Mouse (Mus musculus): ENCODE measurements around the gene Usp44. TPM values are rescaled to one million over a fixed set of nuclear protein-coding genes. Genes with fewer than 3 reads are reported as not detected.

Usp44 gene
- polyA plus RNA-seq, 1 experiment from 2014 or later: 0.84 TPM

GRCm38 (mm10) chr10:93891031-93891430 is 59.7 kb downstream of the Usp44 start:
- Histone ChIP-seq H3K4me1 (ENCODE audit: control insufficient read depth, insufficient read depth, low read length) (peaks cover 5% of the 10 kb centered on the region), H3K4me2 (ENCODE audit: low read length) (no peak overlapping the region), H3K27ac (replicated peaks; ENCODE audit: low read depth, low read length) (no peak overlapping the region), H3K27me3 (ENCODE audit: control insufficient read depth, insufficient read depth, low read length) (no peaks in the 10 kb centered on the region), H3K4me3 (replicated peaks; ENCODE audit: low read depth, low read length) (no peak overlapping the region), H3K9ac (replicated peaks; ENCODE audit: low read length) (no peak overlapping the region), H3K9me3 (ENCODE audit: control insufficient read depth, low read length) (no peaks in the 10 kb centered on the region), H3K36me3 (ENCODE audit: control insufficient read depth, insufficient read depth, low read length) (peaks cover 9% of the 10 kb centered on the region)
- 97% methylated on average over 1 of the region's 1 CpGs for WGBS
- DNase-seq (no peak), ATAC-seq (ENCODE audit: low FRiP score, low TSS enrichment) (no peak)

- ATAC-seq (ENCODE audit: low FRiP score, low TSS enrichment): no peak
- Histone ChIP-seq H3K36me3 (ENCODE audit: control insufficient read depth, insufficient read depth, low read length) (no peaks in the 10 kb centered on the region), H3K4me2 (ENCODE audit: low read length) (no peak overlapping the region), H3K9ac (replicated peaks; ENCODE audit: low read length) (no peak overlapping the region), H3K4me1 (ENCODE audit: control insufficient read depth, insufficient read depth, low read length) (peaks cover 5% of the 10 kb centered on the region), H3K9me3 (ENCODE audit: control insufficient read depth, low read length) (no peaks in the 10 kb centered on the region), H3K4me3 (replicated peaks; ENCODE audit: low read depth, low read length) (no peak overlapping the region), H3K27ac (replicated peaks; ENCODE audit: low read depth, low read length) (no peak overlapping the region), H3K27me3 (ENCODE audit: control insufficient read depth, insufficient read depth, low read length) (no peaks in the 10 kb centered on the region)
- no peak for DNase-seq
- WGBS: 92% methylated on average over 4 of the region's 4 CpGs
Measured at GRCm38 (mm10) chr10:93892551-93892950, 61.2 kb downstream of the Usp44 start.

- Histone ChIP-seq H3K4me2 (ENCODE audit: low read length) (no peak within 1 kb of the TSS), H3K9ac (replicated peaks; ENCODE audit: low read length) (no peak within 1 kb of the TSS), H3K27ac (replicated peaks; ENCODE audit: low read depth, low read length) (no peak within 1 kb of the TSS), H3K9me3 (ENCODE audit: control insufficient read depth, low read length) (no peaks in the 10 kb centered on the region), H3K27me3 (ENCODE audit: control insufficient read depth, insufficient read depth, low read length) (no peaks in the 10 kb centered on the region), H3K4me3 (replicated peaks; ENCODE audit: low read depth, low read length) (no peak within 1 kb of the TSS), H3K4me1 (ENCODE audit: control insufficient read depth, insufficient read depth, low read length) (no peaks in the 10 kb centered on the region), H3K36me3 (ENCODE audit: control insufficient read depth, insufficient read depth, low read length) (no peaks in the 10 kb centered on the region)
- ATAC-seq (ENCODE audit: low FRiP score, low TSS enrichment): no peak
- WGBS: 67% methylated on average over 7 of the region's 7 CpGs
- no peak for DNase-seq
Measured at GRCm38 (mm10) chr10:93897043-93897646, 65.8 kb downstream of the Usp44 start, which contains the start of gene Metap2. Metap2 (minus strand) TSS chr10:93897093.

- Histone ChIP-seq H3K9ac (replicated peaks; ENCODE audit: low read length) (no peak overlapping the region), H3K36me3 (ENCODE audit: control insufficient read depth, insufficient read depth, low read length) (no peaks in the 10 kb centered on the region), H3K4me2 (ENCODE audit: low read length) (no peak overlapping the region), H3K27ac (replicated peaks; ENCODE audit: low read depth, low read length) (no peak overlapping the region), H3K27me3 (ENCODE audit: control insufficient read depth, insufficient read depth, low read length) (no peaks in the 10 kb centered on the region), H3K4me1 (ENCODE audit: control insufficient read depth, insufficient read depth, low read length) (no peaks in the 10 kb centered on the region), H3K4me3 (replicated peaks; ENCODE audit: low read depth, low read length) (no peak overlapping the region), H3K9me3 (ENCODE audit: control insufficient read depth, low read length) (no peaks in the 10 kb centered on the region)
- 80% methylated on average over 2 of the region's 2 CpGs for WGBS
- ATAC-seq (ENCODE audit: low FRiP score, low TSS enrichment) (no peak), DNase-seq (no peak)
Measured at GRCm38 (mm10) chr10:93899303-93899702, 67.9 kb downstream of the Usp44 start.

GRCm38 (mm10) chr10:93899907-93900306 is 68.6 kb downstream of the Usp44 start:
- no peaks in the 10 kb centered on the region for H3K4me1 ChIP-seq (ENCODE audit: control insufficient read depth, insufficient read depth, low read length)
- H3K36me3 ChIP-seq (ENCODE audit: control insufficient read depth, insufficient read depth, low read length): no peaks in the 10 kb centered on the region
- no peaks in the 10 kb centered on the region for H3K27me3 ChIP-seq (ENCODE audit: control insufficient read depth, insufficient read depth, low read length)
- H3K9me3 ChIP-seq (ENCODE audit: control insufficient read depth, low read length): no peaks in the 10 kb centered on the region
- H3K4me3 ChIP-seq (replicated peaks; ENCODE audit: low read depth, low read length): no peak overlapping the region
- whole genome bisulfite sequencing: 91% methylated on average over 11 of the region's 11 CpGs
- H3K9ac ChIP-seq (replicated peaks; ENCODE audit: low read length): no peak overlapping the region
- H3K4me2 ChIP-seq (ENCODE audit: low read length): no peak overlapping the region
- H3K27ac ChIP-seq (replicated peaks; ENCODE audit: low read depth, low read length): no peak overlapping the region
- ATAC-seq (ENCODE audit: low FRiP score, low TSS enrichment) (no peak), DNase-seq (no peak)

- ATAC-seq (ENCODE audit: low FRiP score, low TSS enrichment) (no peak), DNase-seq (no peak)
- no peaks in the 10 kb centered on the region for H3K4me1 ChIP-seq (ENCODE audit: control insufficient read depth, insufficient read depth, low read length)
- no peaks in the 10 kb centered on the region for H3K36me3 ChIP-seq (ENCODE audit: control insufficient read depth, insufficient read depth, low read length)
- H3K9me3 ChIP-seq (ENCODE audit: control insufficient read depth, low read length): no peaks in the 10 kb centered on the region
- H3K27me3 ChIP-seq (ENCODE audit: control insufficient read depth, insufficient read depth, low read length): no peaks in the 10 kb centered on the region
- no peak overlapping the region for H3K9ac ChIP-seq (replicated peaks; ENCODE audit: low read length)
- WGBS: 74% methylated on average over 10 of the region's 10 CpGs
- H3K4me2 ChIP-seq (ENCODE audit: low read length): no peak overlapping the region
- no peak overlapping the region for H3K4me3 ChIP-seq (replicated peaks; ENCODE audit: low read depth, low read length)
- no peak overlapping the region for H3K27ac ChIP-seq (replicated peaks; ENCODE audit: low read depth, low read length)
Measured at GRCm38 (mm10) chr10:93907376-93907775, 76.0 kb downstream of the Usp44 start.

Other genes starting within 250 kb of the Usp44 start
- 75.9 and 87.0 TPM in 2 replicates for gene Snrpf, start 241.8 kb upstream of the Usp44 start, polyA plus RNA-seq (2014; fragmentation: Nextera tagmentation; extraction: Ambion mirVana)
- gene Ntn4, start 190.9 kb upstream of the Usp44 start, polyA plus RNA-seq (2014; fragmentation: Nextera tagmentation; extraction: Ambion mirVana): 0.86 and 2.0 TPM in 2 replicates
- gene Metap2, start 65.5 kb downstream of the Usp44 start, polyA plus RNA-seq (2014; fragmentation: Nextera tagmentation; extraction: Ambion mirVana): 142 and 173 TPM in 2 replicates
- gene Vezt, start 204.3 kb downstream of the Usp44 start, polyA plus RNA-seq (2014; fragmentation: Nextera tagmentation; extraction: Ambion mirVana): 64.1 and 74.8 TPM in 2 replicates
- 1.6 and 3.1 TPM in 2 replicates for gene Fgd6, start 204.4 kb downstream of the Usp44 start, polyA plus RNA-seq (2014; fragmentation: Nextera tagmentation; extraction: Ambion mirVana)